Mouse (Mus musculus) hindbrain, embryonic 10.5 days (tissue): ENCODE measurements around the gene Dpy30. TPM values are rescaled to one million over a fixed set of nuclear protein-coding genes. Genes with fewer than 3 reads are reported as not detected.
A peak's percentile ranks its signal among the peaks of the same experiment; 100 is the strongest.
"Not testable (repeated sequence)": the region's sequence is repeated elsewhere in the genome, so short reads cannot be mapped to it uniquely, and the experiment has no call there.

Source experiments
- DNase-seq: peaks from one replicate; pipeline ENCODE4 v3.0.0-alpha.2; 2017; ENCODE audit warnings: low spot score
- H3K27ac ChIP-seq: fragments of 300-500 bp; sonication (generic); 2 replicates; pipeline ENCODE4 v1.5.1; 2016; ENCODE audit warnings: mild to moderate bottlenecking, moderate library complexity
- H3K27me3 ChIP-seq: fragments of 300-500 bp; sonication (generic); 2 replicates; pipeline ENCODE4 v1.6.1; 2016; ENCODE audit warnings: mild to moderate bottlenecking; ENCODE audit not compliant: poor library complexity, insufficient read depth, severe bottlenecking
- H3K36me3 ChIP-seq: fragments of 300-500 bp; sonication (generic); 2 replicates; pipeline ENCODE4 v1.6.1; 2016; ENCODE audit warnings: mild to moderate bottlenecking, moderate library complexity
- H3K4me1 ChIP-seq: fragments of 300-500 bp; sonication (generic); replicated peaks from 2 replicates; pipeline ENCODE4 v1.6.1; 2016; ENCODE audit warnings: mild to moderate bottlenecking
- H3K4me3 ChIP-seq: fragments of 300-500 bp; sonication (generic); 2 replicates; pipeline ENCODE4 v1.5.1; 2016; ENCODE audit warnings: mild to moderate bottlenecking, moderate library complexity
- H3K9me3 ChIP-seq: fragments of 300-500 bp; sonication (generic); 2 replicates; pipeline ENCODE4 v1.6.1; 2016; ENCODE audit warnings: mild to moderate bottlenecking, moderate library complexity
- WGBS: fragments of 180-500 bp; shearing (Covaris S2); methylation state at CpG from one replicate; pipeline ENCODE4 v1.1.7; 2016; 5-methylcytosine and 5-hydroxymethylcytosine counted together
- polyA plus RNA-seq: library from polyadenylated mRNA; unstranded; fragments of >200 nt; fragmentation: Nextera tagmentation; extraction: Ambion mirVana; gene quantifications from 2 replicates; pipeline ENCODE4 v1.2.1, GENCODE M21; 2016

Dpy30 gene
- 266 and 284 TPM in 2 replicates for polyA plus RNA-seq

DNA sequence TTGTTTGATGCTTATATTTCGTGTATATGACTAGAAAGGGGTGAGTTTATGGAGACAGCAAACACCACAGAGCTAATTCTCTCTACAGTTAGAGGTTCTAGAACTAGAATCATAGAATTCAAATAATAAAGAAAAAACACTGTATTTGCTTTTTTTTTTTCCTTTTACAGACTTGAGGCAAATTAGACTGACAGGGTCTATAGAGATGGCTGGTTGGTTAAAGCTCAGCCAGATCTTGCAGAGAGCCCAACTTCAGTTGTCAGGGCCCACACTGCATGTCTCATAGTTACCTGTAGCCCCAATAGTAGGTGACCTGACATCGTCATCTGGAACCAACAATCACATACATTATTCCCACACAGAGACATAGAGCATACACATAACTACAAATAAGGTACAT, at the start of gene Dpy30:
Gene Dpy30 (minus strand): TSS at position 101 of the 400 bp plus-strand sequence.
- WGBS, result 78% methylated on average over 2 of the region's 2 CpGs
- H3K27ac ChIP-seq, result no peak within 1 kb of the TSS
- no peak for DNase-seq

DNA sequence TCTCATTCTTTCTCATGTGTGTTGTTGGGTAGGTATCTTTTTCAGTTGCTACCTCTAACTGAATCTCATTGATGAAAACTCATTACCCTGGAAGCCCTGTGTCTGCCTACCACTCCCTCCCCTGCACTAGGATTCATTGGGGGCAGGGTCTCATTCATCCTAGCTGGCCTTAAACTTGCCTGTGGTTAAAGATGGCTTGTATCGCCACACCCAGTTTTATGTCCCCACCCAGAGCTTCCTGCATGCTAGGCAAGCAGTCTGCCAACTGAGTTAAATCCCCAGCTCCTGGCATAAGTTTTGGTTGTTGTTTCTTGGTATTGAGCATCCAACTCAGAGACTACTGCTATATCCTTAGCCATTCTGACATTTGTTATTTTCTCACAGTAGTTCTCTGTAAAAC, 39.8 kb upstream of the Dpy30 start:
- Histone ChIP-seq H3K36me3 (peaks cover 90% of the 10 kb centered on the region), H3K27ac (no peak overlapping the region)
- whole genome bisulfite sequencing, result 93% methylated on average over 1 of the region's 1 CpGs

More for the DNA sequence above, at the start of gene Dpy30:
- no peaks in the 10 kb centered on the region for H3K36me3 ChIP-seq
- H3K4me1 ChIP-seq, result no peaks in the 10 kb centered on the region
- no peaks in the 10 kb centered on the region for H3K9me3 ChIP-seq
- no peaks in the 10 kb centered on the region for H3K27me3 ChIP-seq
- H3K4me3 ChIP-seq, result no peak within 1 kb of the TSS

DNA sequence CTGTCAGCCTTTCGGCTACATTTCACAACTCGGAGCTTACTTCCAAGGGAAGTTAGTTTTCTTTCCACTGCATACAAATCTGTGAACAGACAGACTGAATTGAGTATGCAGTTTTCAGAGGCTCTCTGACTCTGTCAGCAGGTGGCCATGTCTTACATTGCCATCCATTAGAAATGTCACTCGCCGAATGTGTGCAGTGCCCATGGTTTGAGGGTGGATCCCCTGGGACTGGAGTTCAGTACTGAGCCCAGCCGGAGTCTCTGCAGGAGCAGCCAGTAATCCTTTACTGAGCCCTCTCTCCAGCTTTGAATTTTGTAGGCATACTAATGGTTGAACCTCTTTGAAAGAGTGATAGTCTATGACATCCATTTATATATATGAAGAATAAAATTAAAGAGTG, 17.4 kb upstream of the Dpy30 start:
- Histone ChIP-seq H3K9me3 (no peaks in the 10 kb centered on the region), H3K4me1 (peaks cover 37% of the 10 kb centered on the region), H3K27ac (no peak overlapping the region), H3K4me3 (peak overlapping the region; percentile 76), H3K27me3 (no peaks in the 10 kb centered on the region), H3K36me3 (peaks cover 25% of the 10 kb centered on the region)
- WGBS, result 56% methylated on average over 5 of the region's 5 CpGs
- DNase-seq, result no peak

More for the DNA sequence above, 39.8 kb upstream of the Dpy30 start:
- H3K9me3 ChIP-seq, result no peaks in the 10 kb centered on the region
- H3K27me3 ChIP-seq, result no peaks in the 10 kb centered on the region
- no peak for DNase-seq
- no peak overlapping the region for H3K4me3 ChIP-seq
- H3K4me1 ChIP-seq, result no peaks in the 10 kb centered on the region

DNA sequence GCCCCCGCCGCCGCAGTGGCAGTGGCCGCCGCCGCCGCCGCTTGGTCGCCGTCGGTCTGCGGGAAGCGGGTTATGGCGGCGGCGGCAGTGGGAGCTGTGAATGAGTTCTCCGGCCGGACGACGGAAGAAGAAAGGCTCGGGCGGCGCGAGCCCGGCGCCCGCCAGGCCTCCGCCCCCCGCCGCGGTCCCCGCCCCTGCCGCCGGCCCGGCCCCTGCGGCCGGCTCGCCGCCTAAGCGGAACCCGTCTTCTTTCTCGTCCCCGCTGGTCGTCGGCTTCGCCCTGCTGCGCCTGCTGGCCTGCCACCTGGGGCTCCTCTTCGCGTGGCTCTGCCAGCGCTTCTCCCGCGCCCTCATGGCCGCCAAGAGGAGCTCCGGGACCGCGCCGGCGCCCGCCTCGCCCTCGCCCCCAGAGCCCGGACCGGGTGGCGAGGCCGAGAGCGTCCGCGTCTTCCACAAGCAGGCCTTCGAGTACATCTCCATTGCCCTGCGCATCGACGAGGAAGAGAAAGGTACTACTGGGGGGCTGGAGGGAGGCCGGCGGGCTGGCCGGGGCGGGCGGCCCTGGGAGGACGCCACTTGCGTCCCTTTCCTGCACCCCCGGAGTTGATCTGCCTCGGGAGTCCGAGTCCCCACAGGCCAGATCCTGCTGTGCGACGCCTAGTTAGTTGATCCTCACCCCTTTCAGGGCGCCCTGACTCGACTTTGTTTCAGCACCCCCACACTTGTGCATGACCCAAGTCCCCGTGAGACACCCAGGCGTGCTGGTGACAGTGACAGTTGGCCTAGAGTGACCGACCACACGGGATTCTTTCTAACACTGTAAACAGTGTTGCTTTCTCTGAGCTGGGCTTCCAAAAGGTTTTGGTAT, 15.4 kb upstream of the Dpy30 start, which contains the start of gene Spast:
Gene Spast (plus strand): TSS at position 51 of the 868 bp plus-strand sequence.
- Histone ChIP-seq H3K27ac (peak within 1 kb of the TSS; percentile 97), H3K27me3 (no peaks in the 10 kb centered on the region), H3K36me3 (peaks cover 16% of the 10 kb centered on the region), H3K4me1 (peaks cover 37% of the 10 kb centered on the region), H3K4me3 (peak within 1 kb of the TSS; percentile 76), H3K9me3 (no peaks in the 10 kb centered on the region)
- under 1% methylated on average over 90 of the region's 90 CpGs for WGBS
- DNase-seq, result no peak

DNA sequence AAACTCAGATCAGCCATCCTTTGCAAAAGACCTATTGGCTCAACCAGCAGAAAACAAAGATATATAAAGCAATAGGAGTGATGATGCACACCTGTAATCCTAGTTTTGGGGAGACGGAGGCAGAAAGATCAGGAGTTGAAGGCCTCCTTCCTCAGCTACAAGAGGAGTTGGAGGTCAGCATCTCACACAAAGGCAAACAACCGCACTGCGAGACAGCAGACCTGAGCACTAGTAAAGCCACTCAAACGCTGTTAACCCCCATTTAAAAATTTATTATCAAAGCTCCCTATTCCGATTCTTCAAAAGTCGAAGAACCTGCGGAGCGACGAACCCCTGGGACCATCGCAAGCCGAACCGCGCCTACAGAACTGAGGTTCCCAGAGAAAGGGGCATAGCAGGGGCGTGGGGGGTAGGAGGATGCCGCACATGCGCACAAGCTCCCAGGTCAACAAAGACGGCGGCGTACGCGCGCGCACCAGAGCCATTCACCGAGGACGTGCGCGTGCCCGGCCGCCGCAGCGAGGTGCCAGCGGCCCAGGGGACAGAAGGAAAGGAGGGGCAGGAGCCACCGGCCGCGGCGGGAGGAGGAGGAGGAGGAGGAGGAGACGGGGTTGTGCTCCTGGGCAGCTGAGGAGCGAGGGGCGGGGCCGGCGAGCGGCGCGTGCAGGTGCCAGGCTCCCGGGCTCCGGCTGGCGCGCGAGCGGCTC, 14.6 kb upstream of the Dpy30 start:
- WGBS, result under 1% methylated on average over 50 of the region's 50 CpGs
- peaks cover 9% of the 10 kb centered on the region for H3K36me3 ChIP-seq
- DNase-seq, result peak; percentile 96
- H3K27ac ChIP-seq, result peak overlapping the region; percentile 97
- peaks cover 37% of the 10 kb centered on the region for H3K4me1 ChIP-seq
- H3K4me3 ChIP-seq, result peak overlapping the region; percentile 76
- H3K27me3 ChIP-seq, result no peaks in the 10 kb centered on the region
- H3K9me3 ChIP-seq, result no peaks in the 10 kb centered on the region

DNA sequence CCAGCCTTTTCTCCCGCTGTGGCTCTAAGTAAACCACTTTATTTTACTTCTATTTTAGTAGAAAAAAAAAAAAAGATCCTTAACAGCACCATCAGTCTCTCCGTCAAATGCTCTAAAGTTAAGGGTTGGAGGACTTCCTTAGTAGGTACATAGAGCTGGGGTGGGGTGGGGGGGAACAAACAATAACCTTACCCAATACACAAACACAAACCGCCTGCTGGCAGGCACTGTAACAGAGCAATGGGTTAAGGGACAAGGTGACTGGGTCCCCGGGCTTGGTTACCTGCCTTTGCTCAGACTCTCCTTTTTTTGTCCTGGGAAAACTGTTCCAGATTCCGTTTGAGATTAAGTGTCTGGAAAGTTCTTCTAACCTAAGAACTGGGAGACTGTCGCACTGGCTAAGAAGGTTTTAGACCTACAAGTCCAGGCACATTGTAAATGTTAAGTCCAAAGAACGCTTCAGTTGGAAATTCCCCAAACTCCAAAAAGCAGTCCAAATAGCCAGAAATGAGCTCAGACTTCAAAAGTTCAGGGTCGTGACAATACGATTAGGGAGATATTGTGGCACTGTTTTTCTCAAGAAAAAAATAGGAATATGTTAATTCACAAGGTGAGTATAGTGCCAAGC, 7.4 kb upstream of the Dpy30 start:
- Histone ChIP-seq H3K4me1 (no peaks in the 10 kb centered on the region), H3K27me3 (no peaks in the 10 kb centered on the region), H3K36me3 (no peaks in the 10 kb centered on the region), H3K4me3 (no peak overlapping the region), H3K27ac (no peak overlapping the region), H3K9me3 (no peaks in the 10 kb centered on the region)
- DNase-seq, result no peak
- WGBS, result 78% methylated on average over 9 of the region's 9 CpGs

DNA sequence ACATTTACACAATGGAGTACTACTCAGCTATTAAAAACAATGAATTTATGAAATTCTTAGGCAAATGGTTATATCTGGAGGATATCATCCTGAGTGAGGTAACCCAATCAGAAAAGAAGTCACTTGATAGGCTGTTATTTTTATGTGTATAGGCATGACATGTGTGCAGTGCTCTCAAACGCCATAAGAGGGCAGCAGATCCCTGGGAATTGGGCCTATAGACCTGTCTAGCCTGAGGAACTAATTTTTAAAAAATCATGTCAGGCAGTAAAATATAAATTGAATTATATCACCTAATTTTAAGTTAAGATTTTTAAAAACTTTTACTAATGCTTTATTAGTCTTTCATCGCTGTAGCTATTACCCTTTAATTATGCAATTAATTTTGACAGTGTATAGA, 4.4 kb upstream of the Dpy30 start:
- 43% methylated on average over 2 of the region's 2 CpGs for WGBS
- not testable (repeated sequence) for H3K9me3 ChIP-seq, H3K27me3 ChIP-seq, H3K27ac ChIP-seq, H3K4me3 ChIP-seq, H3K36me3 ChIP-seq, H3K4me1 ChIP-seq
- DNase-seq, result peak; percentile 57

DNA sequence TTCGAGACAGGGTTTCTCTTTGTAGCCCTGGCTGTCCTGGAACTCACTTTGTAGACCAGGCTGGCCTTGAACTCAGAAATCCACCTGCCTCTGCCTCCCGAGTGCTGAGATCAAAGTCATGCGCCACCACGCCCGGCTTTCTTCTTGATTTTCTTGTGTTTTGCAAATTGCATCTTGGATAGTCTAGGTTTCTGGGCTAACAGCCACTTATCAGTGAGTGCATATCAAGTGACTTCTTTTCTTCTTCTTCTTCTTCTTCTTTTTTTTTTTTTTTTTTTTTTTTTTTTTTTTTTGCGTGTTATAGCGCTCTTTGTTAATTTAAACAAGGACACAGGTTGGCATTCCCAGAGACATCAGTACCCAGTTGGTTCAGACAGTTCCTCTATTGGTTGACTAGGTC, 3.5 kb upstream of the Dpy30 start:
- H3K9me3 ChIP-seq, result not testable (repeated sequence)
- WGBS, result 89% methylated on average over 7 of the region's 7 CpGs

GRCm38 (mm10) chr17:74322400-74323054, 1.2 kb downstream of the Dpy30 start:
- no peaks in the 10 kb centered on the region for H3K36me3 ChIP-seq
- DNase-seq, result no peak
- H3K4me1 ChIP-seq, result no peaks in the 10 kb centered on the region
- no peaks in the 10 kb centered on the region for H3K27me3 ChIP-seq
- no peak overlapping the region for H3K27ac ChIP-seq
- H3K4me3 ChIP-seq, result no peak overlapping the region
- 57% methylated on average over 5 of the region's 5 CpGs for WGBS
- no peaks in the 10 kb centered on the region for H3K9me3 ChIP-seq

More for the DNA sequence above, 3.5 kb upstream of the Dpy30 start:
- H3K27ac ChIP-seq, DNase-seq, H3K36me3 ChIP-seq, H3K4me3 ChIP-seq, H3K4me1 ChIP-seq, H3K27me3 ChIP-seq: not testable (repeated sequence)

DNA sequence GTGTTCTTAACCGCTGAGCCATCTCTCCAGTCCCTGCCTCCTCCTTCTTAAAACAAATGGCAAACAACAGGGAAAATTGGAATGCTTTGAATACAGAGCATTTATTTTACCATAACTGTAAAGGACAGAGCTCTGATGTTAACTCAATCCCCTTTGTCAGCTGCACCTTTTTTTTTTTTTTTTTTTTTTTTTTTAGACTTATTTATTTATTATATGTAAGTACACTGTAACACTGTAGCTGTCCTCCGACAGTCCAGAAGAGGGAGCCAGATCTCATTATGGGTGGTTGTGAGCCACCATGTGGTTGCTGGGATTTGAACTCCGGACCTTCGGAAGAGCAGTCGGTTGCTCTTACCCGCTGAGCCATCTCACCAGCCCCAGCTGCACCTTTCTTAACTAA, 5.0 kb downstream of the Dpy30 start:
- Histone ChIP-seq H3K27ac (no peak overlapping the region), H3K9me3 (no peaks in the 10 kb centered on the region), H3K4me3 (no peak overlapping the region), H3K27me3 (no peaks in the 10 kb centered on the region), H3K4me1 (peaks cover 19% of the 10 kb centered on the region), H3K36me3 (peaks cover 10% of the 10 kb centered on the region)
- 92% methylated on average over 6 of the region's 6 CpGs for WGBS
- DNase-seq, result no peak

DNA sequence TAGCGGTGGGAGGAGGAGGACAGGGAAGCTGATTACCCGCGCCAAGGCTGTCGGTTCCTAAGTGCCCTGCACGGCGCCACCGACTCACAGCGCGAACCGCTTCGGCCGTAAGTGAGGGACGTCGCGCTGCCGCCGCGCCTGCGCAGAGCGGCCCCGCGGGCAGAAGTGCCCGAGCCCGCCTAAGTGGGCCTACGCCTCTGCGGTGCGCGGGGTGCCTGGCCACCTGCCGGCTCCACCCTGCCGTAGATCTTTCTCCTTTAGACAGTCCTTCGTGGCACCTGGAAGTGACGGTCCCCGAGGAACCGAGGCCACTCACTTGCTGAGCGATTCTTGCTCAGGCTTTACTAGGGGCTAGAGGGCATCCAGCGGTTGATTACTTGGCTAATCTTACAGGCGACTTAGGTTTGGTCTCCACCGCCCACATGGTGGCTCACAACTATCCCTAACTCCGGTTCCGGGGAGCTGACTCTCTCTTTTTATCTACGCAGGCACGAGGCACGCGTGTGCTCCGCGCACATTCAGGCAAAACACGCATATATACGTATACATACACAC, 7.4 kb downstream of the Dpy30 start:
- peak overlapping the region; percentile 87 for H3K4me3 ChIP-seq
- peak overlapping the region; percentile 96 for H3K27ac ChIP-seq
- WGBS, result under 1% methylated on average over 48 of the region's 48 CpGs
- H3K9me3 ChIP-seq, result no peaks in the 10 kb centered on the region
- H3K36me3 ChIP-seq, result peaks cover 32% of the 10 kb centered on the region
- H3K27me3 ChIP-seq, result no peaks in the 10 kb centered on the region
- H3K4me1 ChIP-seq, result peaks cover 19% of the 10 kb centered on the region
- peak; percentile 91 for DNase-seq
